Mouse (Mus musculus): Measurements from ENCODE around the gene Fcer2a. TPM values are rescaled to one million over a fixed set of nuclear protein-coding genes. Genes with fewer than 3 reads are reported as not detected.

Fcer2a gene
- total RNA-seq, 2 experiments from 2014 or later, result not detected

GRCm38 (mm10) chr8:3678831-3679230 is 15.1 kb downstream of the Fcer2a start:
- intact Hi-C loops (cut with DNase I), result no loop called here
- no peak for DNase-seq (ENCODE audit: low spot score in 2 of 2)

DNA sequence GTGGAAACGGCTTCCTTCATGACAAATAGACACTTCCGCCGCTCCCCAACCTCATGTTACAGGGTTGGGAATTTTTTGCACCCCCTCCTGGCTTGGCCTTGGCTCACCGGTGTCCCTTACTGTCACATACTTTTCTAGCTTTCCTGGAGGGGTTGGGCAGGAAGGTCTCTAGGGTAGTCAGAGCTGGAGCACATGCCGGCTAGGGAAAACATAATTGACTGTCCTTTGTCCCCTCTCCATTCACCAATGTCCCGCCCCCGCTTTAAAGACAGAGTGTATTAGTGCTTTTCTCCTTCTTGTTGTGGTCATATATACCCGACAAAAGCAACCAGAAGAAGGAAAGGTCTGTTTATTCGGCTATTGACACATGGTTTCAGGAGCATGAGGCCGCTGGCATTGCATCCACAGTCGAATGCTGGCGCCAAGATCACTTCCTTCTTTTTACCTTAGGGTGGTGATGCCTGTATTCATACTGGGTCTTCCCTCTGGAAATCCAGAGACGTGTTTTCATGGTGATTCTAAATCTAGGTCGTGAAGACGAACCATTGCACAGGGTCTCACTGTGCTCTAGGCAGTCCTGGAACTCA is 16.9 kb downstream of the Fcer2a start:
- no peak for DNase-seq (ENCODE audit: low spot score in 2 of 2)
- intact Hi-C loops (cut with DNase I), result loop anchor here (2.0 kb wide), 1 partner anchor 56 kb away; the partner anchor contains the start of genes Pet100 and Xab2

- intact Hi-C loops (cut with DNase I), result loop anchor here (2.0 kb wide), 1 partner anchor 56 kb away; the partner anchor contains the start of genes Pet100 and Xab2
- DNase-seq (ENCODE audit: low spot score in 2 of 2), result peak; percentile 96 to 97
Measured at GRCm38 (mm10) chr8:3676131-3676992, 17.6 kb downstream of the Fcer2a start, which contains the start of gene Trappc5. Gene Trappc5, plus strand, starts transcription at chr8:3676299.

DNA sequence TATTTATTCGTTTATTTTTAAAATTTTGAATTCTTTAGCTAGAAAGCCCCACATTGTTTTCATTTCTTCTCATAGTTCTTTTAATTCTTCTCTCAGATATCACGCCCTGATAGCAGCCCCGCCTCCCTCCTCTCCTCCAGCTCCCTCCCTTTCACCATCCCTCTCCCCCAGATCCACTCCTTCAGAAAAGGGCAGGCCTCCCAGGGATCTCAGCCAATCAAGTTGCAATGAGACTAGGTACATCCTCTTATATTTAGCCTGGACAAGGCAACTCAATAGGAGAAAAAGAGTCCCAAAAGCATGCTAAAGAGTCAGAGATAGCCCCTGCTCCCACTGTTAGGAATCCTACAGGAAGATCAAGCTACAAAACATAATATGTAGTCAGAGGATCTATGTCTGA is 19.3 kb downstream of the Fcer2a start:
- no peak for DNase-seq (ENCODE audit: low spot score in 2 of 2)
- intact Hi-C loops (cut with DNase I), result loop anchor here (5.0 kb wide), 1 partner anchor 117 kb away; no protein-coding TSS in a partner anchor

DNA sequence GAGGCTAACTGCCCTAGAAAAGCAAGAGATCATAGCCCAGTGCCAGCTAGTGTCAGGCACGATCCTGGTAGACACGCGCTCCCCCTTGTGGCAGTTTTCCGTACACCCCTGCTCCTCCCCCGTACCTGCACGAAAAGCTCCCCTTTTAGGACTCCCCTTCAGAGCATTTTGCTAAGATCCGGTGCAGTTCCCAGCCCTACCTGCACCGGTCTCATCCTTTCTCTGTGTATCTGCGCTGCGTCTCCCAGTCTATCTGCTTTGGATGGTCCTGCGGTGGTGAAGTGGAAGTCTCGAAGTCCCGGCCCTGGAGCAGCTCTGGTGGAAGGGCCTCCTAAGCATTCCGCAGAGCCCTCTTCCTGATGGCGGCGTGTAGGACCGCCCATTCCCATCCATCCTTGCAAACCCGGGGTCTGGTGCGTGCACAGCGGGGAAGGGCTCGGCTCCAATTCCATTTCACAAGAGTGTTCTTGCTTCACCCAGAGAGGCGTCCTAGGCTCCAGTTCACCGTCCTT is 21.9 kb downstream of the Fcer2a start, which contains the start of gene Fcor:
Gene Fcor (minus strand): TSS at position 383 of the 512 bp plus-strand sequence.
- DNase-seq (ENCODE audit: low spot score in 2 of 2), result peak; percentile 86 to 87
- intact Hi-C loops (cut with DNase I), result loop anchor here (5.0 kb wide), 1 partner anchor 115 kb away; no protein-coding TSS in a partner anchor

DNA sequence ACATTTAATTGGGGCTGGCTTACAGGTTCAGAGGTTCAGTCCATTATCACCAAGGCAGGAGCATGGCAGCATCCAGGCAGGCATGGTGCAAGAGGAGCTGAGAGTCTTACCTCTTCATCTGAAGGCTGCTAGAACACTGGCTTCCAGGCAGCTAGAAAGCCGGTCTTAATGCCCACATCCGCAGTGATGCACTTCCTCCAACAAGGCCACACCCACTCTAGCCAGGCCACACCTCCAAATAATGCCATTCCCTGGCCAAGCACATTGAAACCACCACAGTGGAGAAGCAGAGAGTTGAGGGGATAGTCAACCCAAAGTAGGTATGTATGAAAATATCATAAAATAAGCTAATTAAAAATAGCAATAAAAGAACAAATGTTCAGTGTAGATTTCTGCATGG is 23.6 kb downstream of the Fcer2a start:
- intact Hi-C loops (cut with DNase I), result loop anchor here (5.0 kb wide), 1 partner anchor 113 kb away; no protein-coding TSS in a partner anchor
- DNase-seq (ENCODE audit: low spot score in 2 of 2), result no peak

GRCm38 (mm10) chr8:3665507-3665906 is 28.5 kb downstream of the Fcer2a start, which contains the start of gene Mcemp1:
Gene Mcemp1, plus strand, starts transcription at chr8:3665754.
- DNase-seq (ENCODE audit: low spot score in 2 of 2), result no peak
- intact Hi-C loops (cut with DNase I), result no loop called here

GRCm38 (mm10) chr8:3664405-3664804 is 29.6 kb downstream of the Fcer2a start:
- intact Hi-C loops (cut with DNase I), result no loop called here
- DNase-seq (ENCODE audit: low spot score in 2 of 2), result no peak

- DNase-seq (ENCODE audit: low spot score in 2 of 2), result no peak
- intact Hi-C loops (cut with DNase I), result no loop called here
Measured at GRCm38 (mm10) chr8:3660889-3661288, 33.1 kb downstream of the Fcer2a start.

DNA sequence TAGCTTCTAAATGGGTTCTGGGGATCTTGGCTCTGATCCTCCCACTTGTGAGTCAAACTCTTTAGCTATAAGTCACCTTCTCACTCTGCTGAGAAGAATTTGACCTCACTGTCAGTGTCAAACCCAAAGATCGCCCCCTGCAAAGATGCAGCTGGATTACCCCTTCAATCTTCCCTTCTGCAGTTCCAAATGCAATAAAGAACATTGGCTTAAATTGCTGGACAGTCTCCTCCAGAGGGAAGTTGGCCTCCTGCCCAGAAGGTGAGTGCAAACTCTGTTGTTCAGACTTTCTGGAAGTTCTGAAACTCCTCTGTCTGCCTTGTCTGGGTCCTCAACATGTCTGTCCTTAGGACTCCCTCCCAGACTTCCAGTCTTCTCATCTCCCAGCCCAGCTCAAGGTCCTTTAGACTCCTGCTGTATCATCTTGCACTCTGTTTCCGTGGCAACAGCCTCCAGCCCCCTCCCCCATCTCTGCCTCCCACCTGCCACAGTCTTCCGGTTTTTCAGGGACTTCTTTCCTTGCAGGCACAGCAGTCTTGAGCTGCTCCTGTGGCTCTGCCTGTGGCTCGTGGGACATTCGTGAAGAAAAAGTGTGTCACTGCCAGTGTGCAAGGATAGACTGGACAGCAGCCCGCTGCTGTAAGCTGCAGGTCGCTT is 37.1 kb downstream of the Fcer2a start:
- intact Hi-C loops (cut with DNase I), result no loop called here
- DNase-seq (ENCODE audit: low spot score in 2 of 2), result peak in 1 of 2 experiments; percentile 9

GRCm38 (mm10) chr8:3655526-3655925 is 38.4 kb downstream of the Fcer2a start, which contains the start of gene Retn:
Gene Retn, plus strand, starts transcription at chr8:3655770.
- intact Hi-C loops (cut with DNase I), result no loop called here
- no peak for DNase-seq (ENCODE audit: low spot score in 2 of 2)

GRCm38 (mm10) chr8:3654726-3655508 is 39.1 kb downstream of the Fcer2a start:
- intact Hi-C loops (cut with DNase I), result no loop called here
- no peak for DNase-seq (ENCODE audit: low spot score in 2 of 2)

DNA sequence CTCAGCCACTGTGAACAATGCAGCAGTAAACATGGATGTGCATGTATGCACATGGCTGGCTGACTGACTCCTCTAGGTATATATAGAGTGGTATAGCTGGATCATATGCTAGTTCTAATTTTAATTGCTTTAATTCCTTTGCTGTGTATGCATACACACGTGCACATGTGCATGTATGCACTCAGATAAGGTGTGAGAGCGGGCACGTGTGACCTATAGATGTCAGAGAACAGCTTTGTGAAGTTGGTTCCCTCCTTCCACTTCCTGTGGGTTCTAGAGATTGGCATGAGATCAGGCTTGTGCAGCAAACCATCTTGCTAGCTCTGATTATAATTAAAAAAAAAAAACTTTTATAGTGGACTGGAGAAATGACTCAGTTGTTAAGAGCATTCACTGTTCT is 41.1 kb downstream of the Fcer2a start:
- intact Hi-C loops (cut with DNase I), result no loop called here
- DNase-seq (ENCODE audit: low spot score in 2 of 2), result no peak

DNA sequence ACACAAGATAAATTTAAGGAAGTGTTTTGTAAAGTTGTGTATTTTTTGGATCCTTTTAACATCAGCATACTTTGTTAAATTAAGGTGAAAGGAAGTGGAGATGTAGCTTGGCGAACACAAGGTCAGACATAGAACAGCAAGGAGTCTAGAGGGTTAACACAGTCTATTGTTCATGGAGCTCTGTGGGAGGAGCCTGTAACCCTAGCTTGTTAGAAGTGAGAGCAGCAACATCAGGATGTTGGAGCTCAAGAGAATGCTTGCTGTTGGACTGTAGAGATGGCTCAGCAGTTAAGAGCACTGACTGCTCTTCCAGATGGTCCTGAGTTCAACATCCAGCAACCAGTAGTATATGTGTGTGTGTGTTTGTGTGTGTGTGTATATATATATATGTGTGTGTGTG is 45.0 kb downstream of the Fcer2a start:
- intact Hi-C loops (cut with DNase I), result no loop called here
- DNase-seq (ENCODE audit: low spot score in 2 of 2), result no peak

GRCm38 (mm10) chr8:3648268-3648667 is 45.7 kb downstream of the Fcer2a start:
- intact Hi-C loops (cut with DNase I), result no loop called here
- DNase-seq (ENCODE audit: low spot score in 2 of 2), result no peak

DNA sequence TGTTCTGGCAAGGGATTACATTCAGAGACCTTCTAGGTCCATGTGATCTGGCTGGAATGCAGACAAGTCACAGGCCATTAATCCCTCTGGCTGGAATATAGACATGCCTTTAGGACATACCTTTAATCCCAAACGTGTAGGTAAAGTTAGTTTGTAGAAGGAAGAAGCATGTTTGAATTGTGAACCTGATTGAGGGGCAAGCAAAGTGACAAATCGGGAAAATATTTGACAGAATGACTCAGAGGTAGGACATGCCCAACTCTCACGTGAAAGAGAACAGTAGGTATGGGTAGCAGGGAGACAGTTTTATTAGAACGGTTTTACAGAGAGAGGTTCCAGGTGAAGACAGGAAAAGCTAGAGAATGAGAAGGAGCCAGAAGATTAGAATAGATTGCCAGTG is 46.4 kb downstream of the Fcer2a start:
- intact Hi-C loops (cut with DNase I), result no loop called here
- no peak for DNase-seq (ENCODE audit: low spot score in 2 of 2)

DNA sequence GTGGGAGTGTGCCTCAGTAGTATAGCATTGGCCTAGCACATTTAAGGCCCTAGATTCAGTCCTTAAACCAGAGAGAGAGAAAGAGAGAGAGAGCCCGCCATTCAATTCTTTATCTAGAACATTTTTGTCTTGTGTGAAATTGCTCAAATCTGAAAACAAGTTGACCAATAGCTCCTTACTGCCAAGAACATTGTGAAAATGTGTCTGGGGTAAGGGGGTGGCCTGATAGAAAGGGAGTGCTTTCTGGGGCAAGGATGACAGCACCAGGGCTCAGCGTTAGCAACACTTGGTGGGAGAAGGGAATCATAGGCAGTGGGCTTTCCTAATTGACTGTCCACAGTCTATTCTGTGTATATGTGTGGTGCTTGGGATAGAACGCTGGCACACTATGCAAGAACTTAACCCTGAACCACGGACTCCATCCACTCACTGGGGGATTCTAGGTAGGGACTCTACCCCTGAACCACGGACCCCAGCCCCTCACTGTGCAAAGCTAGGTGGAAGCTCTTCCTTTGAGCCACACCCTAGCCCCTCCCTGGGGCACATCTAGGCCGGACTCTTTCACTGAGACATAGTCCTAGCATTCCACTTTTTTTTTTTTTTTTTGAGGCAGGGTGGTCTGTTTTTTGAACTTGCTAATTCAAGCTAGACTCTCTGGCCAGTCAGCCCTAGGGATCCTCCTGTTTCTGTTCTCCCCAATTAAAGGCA is 47.0 kb downstream of the Fcer2a start:
- no peak for DNase-seq (ENCODE audit: low spot score in 2 of 2)
- intact Hi-C loops (cut with DNase I), result no loop called here

DNA sequence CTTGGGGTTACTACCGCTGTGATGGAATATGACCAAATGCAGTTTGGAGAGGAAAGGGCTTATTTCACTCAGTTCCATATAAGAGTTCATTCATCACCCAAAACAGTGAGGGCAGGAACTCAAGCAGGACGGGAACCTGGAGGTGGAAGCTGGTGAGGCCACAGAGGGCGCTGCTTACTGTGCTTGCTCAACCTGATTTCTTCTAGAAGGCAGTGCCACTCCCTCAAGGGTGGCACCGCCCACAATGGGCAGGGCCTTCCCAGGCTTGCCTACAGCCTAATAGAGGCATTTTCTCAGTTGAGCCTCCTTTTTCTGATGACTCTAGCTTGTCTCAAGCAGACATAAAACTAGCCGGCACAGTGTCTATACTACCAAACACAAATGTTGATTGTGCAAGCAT is 48.2 kb downstream of the Fcer2a start:
- DNase-seq (ENCODE audit: low spot score in 2 of 2), result no peak
- intact Hi-C loops (cut with DNase I), result no loop called here

Measured in left cerebral cortex, postnatal 36 days (tissue).